Mouse (Mus musculus) monocyte, adult 5-6 weeks (primary cell): ENCODE results near the gene Trp53rkb. TPM values are rescaled to one million over a fixed set of nuclear protein-coding genes. Genes with fewer than 3 reads are reported as not detected.
A peak's percentile ranks its signal among the peaks of the same experiment; 100 is the strongest.
"Not testable (repeated sequence)": the region's sequence is repeated elsewhere in the genome, so short reads cannot be mapped to it uniquely, and the experiment has no call there.

ENCODE experiments used
- ATAC-seq: fragments of 153-309, 156-312 bp; replicated peaks from 2 replicates; pipeline ENCODE4 v1.8.0; 2017; ENCODE audit warnings: mild to moderate bottlenecking; ENCODE audit not compliant: low TSS enrichment, insufficient number of reproducible peaks, severe bottlenecking, poor library complexity, low FRiP score
- total RNA-seq: library from RNA; stranded (forward); fragments of 200-1000, 200-491, 200-594 nt; gene quantifications from 3 replicates; pipeline ENCODE4 v1.2.3, GENCODE M21; 2017

Trp53rkb gene
- 1.6 to 13.4 TPM (median 3.3 TPM) in 3 replicates for total RNA-seq

DNA sequence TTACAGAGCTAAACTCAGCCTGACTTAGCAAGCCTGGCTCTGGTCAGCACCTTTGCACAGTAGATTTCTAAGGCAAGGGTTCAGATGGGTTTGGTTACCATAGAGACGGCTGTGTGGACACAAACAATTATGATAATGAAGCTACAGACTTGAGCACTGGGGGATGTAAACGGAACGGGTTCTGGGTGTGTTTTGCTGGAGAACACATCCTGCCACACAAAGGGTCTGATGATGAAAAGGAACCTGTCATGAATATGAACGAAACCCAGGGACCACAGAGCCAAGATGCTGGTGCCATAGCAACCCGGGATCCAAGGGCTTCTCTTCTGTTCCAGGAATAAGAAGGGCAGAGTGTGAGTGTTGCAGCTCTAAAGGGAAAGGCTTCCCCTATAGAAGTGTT is at the start of gene Trp53rkb:
Gene Trp53rkb (plus strand): TSS at position 177 of the 400 bp plus-strand sequence.
- ATAC-seq = no peak

DNA sequence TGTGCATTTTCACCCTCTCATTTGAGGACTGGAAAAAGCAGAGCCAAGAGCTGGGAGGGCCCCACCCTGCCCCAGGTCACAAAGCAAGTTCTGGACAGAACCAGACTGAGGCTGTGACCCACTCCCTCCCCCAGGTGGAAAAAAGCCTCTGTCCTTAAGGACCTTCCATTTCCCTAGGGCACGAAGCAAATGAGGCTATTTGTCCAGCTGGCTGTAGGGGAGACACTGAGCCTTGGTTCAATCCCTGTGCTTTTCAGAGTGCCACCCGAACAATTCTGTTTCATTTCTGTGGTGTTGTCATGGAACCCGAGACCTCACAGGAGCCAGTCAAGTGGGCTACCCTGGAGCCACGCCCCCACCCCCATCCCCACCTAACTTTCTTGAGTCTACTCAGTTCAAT is 48.8 kb upstream of the Trp53rkb start:
- ATAC-seq = no peak

DNA sequence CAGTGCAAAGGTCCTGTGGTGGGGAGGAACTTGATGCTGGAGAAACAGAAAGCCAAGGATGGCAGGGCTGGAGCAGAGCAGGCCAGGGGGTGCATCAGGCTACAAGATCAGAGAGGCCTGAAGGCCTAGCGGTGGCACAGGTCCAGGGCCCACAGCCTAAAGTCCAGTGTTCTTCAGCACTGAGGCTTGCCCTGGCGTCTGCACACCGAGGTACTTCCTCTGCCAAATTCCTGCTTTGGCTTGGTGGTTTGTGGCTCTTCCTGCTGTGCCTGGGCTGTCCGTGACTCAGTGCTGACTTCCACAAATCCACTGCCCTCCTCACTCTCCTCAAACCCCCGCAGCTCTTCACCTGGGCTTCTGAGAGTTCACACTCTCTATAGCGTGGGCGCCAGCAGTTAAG is 47.9 kb upstream of the Trp53rkb start:
- ATAC-seq = 0 out of 2 replicates have a peak, but pooled peaks have one; percentile 28

DNA sequence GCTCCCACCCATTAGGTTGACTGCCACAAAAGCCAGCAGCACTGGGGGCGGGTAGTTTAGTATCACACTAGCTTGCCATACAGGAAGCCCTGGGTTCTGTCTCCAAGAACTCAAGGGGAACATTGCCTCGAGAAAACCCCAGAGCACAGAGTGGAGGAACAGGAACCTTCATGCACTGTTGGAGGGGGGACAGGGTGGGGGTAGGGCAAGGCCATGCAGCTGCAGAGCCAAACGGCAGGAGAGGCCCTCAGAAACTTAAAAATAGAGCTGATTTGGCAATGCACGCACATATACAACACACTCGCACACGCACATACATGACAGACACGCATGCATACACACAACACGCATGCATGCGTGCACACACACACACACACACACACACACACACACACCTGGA is 46.5 kb upstream of the Trp53rkb start:
- ATAC-seq = 0 out of 2 replicates have a peak, but pooled peaks have one; percentile 36

DNA sequence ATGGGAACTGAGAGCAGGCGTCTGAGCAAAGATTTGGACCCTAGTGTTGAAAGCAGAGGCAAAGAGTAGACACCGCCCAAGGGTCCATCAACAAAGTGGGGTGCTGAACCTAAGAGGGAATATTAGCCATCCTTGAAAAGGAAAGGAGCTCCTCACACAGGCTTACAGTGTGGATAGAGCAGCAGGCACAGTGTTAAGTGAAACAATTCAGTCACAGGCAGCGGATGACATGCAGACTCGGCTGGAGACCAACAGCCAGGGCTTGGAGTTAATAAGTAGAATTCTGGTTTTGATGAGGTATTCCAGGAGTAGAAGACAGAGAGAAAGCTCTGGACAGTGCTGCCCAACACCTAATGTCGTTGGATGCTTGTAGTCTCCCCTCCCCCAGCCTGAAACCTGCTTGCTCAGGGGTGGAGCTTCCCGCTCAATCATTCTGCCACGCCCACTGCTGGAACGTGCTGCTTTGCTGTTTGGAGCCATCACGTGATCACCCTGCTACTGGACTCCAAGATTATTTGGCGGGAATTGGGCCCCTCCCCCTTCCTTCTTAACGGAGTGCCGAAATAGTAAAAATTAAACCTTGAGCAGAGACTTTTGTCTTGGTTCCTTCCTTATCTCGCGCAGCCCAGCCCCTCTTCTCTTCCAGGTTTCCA is 45.9 kb upstream of the Trp53rkb start:
- not testable (repeated sequence) for ATAC-seq

DNA sequence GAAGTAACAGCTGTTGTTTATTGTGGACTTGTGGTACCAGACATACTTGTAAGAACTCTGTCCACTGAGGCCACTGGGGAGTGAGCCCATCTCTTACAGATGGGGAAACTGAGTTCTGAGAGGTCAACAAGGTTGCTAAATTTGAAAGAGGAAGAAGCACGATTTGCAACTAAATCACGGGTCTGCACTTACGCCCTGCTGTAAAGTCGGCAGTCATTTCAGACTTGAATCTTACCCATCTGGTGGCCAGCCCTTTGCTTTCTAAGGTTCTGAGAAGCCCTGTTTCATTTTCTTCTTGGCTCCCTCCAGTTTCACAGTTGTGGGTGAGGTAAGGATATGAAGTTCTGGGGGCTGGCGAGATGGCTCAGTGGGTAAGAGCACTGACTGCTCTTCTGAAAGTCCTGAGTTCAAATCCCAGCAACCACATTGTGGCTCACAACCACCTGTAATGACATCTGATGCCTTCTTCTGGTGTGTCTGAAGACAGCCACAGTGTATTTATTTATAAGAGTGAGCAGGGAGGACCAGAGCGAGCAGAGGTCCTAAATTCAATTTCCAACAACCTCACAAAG is 41.6 kb upstream of the Trp53rkb start:
- no peak for ATAC-seq

DNA sequence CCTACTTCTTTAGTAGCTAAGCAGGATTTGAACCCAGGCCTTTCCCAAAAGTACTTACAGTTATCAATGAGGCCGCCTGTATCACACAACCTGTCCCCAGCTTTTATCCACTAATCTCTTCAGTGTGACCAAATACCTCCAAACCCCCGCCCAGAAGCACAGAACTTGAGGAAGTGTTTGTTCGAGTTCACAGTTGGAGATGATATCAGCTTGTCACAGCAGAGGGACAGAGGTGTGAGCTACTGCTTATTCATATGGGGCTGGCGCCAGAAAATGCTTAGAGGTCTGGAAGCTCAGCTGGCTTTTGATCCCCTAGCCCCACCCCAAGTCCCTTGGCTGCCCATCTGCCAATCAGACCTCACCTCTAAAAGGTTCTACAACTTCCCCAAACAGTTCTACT is 38.1 kb upstream of the Trp53rkb start:
- ATAC-seq = 0 out of 2 replicates have a peak, but pooled peaks have one; percentile 10

DNA sequence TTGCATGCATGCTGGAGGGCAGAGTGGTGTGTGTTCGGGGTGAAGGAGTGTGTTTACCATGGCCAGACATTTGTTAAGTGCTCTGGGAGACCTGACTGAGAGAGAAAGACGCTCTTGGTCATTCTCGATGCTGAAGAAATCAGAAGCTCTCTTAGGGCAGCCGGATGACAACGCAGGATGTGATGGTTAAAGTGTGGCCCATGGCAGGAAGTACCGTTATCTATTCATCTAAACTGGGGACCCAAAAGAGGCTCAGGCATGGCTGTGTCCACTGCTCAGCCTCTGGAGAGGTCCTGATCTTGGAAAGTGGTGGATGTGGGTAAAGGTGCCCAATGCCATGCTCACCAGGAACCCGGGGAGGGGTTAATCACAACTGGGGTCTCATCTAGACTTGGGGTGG is 37.6 kb upstream of the Trp53rkb start:
- ATAC-seq = peak; percentile 41; the same call in 1 of the 2 replicates

DNA sequence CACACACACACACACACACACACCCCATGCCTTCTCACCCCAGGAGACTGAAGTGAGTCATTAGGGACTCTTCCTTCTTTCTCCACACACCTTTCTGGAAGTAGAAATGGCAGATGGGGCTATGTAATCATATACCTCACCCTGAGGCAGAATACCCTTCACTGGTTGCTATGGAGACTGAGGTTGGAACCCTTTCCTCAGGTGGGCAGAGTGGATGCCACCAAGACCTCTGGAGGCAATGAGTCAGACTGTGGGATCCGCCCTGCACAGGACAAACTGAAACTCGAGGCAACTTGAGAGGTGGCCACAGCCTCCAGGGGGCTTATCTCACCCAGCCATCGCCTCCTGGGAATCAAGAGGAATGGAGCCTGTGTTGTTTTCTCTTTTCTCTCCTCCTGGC is 34.4 kb upstream of the Trp53rkb start:
- no peak for ATAC-seq

DNA sequence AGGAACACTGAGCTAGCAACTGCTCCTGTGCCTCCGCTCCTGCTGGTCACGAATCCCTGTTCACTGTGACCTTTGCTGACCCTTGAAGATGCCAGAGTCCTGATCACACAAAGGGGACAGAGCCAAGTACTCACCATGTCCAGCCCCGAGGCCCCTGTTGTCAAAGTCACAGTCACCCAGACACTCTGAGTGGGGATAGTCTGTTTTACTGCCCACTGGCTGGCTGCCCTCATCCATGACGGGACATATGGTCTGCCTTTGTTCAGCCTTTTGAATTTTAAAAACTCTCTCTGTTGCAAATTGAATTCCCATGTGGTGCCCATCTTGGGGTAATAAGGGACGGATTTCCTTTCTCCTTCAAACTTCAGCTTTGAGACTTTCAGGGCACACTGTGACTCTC is 28.3 kb upstream of the Trp53rkb start:
- ATAC-seq = no peak

DNA sequence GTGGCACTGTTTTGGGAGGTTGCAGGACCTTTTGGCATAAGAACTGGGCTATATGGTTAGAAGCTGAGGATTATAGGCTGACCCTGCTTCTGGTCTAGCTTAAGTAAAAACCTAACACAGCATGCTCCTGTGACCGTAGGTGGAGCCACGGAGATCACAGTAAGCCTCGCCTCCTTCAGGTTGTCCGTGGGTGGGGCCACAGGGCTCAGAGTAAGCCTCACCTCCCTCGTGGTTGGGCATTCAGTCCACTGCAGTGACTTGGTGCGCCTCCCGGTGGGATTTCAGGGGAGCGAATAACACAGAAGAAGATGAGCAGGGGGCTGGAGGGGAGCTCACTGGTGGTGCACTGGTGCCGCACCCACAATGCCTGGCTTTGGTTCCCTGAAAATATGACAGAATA is 24.7 kb upstream of the Trp53rkb start:
- no peak for ATAC-seq

DNA sequence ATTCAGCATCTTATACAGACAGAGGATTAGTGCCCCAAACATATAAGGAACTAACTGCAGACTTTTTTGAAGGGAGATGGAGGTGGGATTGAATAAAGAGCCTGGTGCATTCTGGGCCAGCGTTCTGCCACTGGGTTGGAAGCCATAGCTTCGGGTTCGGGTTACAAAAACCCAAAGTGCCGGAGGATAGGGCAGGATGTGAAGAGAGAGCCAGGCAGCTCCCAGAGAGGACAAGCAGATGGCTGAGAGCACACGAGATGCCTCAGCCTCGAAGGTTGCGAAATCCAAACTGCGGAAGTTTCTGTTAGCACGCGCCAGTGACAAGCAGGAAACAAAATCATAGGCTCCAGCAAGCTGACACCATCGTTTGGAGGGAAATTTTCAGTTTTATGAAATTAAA is 20.9 kb upstream of the Trp53rkb start:
- peak; percentile 81 for ATAC-seq

DNA sequence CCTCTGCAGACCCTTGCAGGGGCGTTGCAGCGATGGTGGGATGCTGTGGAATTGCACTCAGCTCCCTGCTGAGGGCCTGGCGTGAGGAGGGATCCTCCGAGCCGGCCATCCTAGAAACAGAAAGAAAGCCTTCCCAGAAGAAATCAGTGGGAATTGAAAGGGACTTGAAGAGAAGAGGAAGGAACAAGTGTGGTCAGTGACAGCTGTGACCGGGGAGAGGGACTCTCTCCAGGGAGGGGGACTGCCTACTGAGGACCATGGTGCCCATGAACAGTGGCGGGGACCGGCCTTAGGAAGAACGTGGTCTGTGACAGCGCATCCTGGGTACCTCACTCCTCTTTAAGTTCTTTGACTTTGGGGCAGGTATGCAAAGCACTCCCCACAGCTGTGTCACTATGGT is 18.7 kb upstream of the Trp53rkb start:
- no peak for ATAC-seq

DNA sequence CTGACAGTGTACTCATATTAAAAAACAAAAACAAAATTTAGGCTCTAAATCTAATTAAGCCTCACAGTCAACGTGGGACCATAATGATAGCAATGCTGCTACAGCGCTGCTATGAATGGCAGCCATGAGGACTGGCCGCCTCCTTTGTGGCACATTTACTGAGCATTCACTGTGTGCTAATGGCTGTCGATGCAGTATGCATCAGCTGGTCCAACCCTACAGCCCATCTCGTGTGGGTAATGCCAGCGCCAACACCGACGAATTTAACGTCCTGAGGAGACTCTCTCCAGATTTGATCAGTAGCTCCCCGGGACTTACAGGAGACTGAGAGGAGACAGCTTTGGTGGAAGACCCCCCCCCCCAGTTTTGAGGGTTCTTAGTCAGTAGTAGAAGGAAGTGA is 18.1 kb upstream of the Trp53rkb start:
- ATAC-seq = no peak

DNA sequence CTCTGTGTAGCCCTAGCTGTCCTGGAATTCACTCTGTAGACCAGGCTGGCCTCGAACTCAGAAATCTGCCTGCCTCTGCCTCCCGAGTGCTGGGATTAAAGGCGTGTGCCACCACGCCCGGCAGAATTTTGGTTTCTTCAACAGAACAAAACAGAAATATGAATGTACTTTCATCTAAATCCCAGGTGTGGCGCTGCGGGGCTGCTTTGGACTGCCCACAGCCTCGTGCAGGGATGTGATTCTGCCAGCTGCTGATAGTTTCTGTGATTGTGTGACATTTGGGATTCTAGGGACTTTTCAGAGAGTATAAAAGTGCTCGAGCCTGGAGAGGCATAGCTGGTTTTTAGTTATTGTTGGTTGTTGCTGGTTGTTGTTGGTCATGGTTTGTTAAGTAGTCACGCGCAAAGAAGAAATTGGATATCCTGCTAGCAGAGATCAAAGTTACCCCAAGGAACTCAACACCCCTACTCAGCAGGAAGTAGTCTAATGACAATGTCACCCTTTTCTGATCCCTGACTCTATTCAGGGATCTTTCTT is 16.9 kb upstream of the Trp53rkb start:
- no peak for ATAC-seq

DNA sequence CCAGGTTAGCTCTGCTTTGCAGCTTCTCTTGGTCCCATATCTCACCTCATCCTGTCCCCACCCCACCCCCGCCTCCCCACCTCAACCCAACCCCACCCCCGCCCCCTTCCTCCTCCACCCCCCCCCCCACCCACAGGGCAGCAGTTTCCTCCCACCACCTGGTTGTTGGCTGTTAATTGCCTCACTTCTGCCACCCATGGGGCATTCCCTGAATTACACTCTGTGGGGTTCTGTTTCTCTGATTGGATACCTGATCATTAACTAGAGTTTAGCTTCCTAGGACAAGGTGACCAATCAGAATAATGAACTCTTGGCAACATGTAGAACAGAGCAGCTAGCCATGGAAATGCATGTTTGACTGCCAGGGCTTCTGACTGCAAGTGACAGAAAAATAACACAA is 16.1 kb upstream of the Trp53rkb start:
- no peak for ATAC-seq

DNA sequence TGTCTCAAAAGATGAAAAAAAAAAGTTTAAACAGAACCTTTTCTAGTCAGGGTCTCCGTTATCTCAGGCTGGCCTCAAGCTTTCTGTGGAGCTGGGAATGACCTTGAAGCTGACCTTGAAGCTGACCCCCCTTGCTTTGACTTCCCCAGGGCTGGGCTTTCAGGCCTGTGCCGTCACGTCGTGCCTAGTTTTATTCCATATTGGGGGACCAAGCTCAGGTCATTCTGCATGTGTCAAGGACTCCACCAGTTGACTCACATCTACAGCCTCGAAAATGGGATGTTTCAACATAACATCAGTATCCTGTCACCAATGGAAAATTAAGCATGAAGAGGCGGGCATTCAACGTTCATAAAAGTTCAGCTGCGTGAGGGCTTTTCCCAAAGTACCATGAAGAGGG is 12.4 kb upstream of the Trp53rkb start:
- no peak for ATAC-seq

DNA sequence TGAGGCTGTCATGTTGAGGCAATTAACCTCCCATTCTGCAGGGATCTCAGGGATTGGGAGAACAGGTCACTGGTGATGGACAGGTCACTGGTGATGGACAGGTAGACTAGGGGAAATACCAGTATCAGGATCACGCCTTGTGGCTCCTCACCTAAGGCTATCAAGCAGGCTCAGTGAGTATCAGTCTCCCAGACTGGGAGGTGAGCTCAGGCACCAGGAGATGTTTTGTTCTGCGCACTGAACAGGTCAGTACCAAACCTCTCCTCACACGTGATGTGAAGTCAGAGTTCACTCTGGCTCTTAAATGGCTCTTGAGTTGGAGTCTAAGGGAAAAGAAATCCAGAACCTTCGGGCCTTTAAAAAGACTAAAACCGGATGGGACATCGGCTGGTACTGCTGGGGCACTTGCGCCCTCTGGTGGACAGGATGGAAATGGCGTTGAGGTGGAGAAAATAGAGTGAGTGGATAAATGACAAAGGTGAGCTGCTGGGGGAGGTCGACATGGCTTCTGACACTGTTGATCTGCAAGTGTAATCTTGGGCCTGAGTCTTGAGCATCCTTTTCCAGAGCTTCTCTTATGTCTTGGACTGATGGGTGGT is 11.3 kb upstream of the Trp53rkb start:
- ATAC-seq = peak; percentile 74

DNA sequence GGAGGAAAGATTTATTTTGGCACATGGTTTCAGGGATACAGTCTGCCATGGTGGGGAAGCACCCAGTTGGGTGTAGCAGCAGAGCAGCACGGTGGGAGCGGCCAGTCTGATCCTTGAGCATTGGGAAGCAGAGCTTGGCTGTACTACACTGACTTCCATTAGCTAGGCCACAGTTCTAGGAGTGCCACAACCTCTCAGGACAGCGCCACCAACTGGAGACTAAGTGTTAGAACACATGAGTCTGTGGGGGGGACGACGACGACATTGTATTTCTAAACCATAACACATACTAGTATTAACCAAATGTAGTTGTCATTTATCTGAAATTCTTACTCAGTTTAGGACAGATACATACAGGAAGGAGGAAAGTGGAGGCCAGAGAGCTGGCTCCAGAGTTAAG is 8.0 kb upstream of the Trp53rkb start:
- no peak for ATAC-seq
